Mouse (Mus musculus): ENCODE results near the gene Ntmt1.

DNA sequence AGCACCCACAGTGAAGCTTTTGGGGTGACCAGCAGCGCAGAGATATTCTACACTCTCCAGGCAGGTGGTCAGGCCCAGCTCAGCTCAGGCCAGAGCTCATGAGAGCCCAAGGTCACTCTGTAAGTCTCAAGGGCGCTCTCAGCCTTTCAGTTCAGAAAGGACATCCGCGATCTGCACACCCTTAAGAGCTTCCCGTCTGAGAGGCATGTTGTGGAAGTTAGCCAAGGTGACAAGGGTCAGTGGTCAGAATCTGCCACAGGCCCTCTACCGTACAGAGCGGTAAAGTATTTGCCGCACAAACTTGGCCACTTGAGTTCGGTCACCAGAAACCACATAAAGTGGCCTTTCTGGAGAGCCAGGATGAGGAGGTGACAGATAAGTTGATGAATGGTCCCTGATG is 55.9 kb downstream of the Ntmt1 start:
- TF ChIP-seq CTCF (IDR thresholded peaks at IDR 0.05; ENCODE audit: extremely low read depth, insufficient read length, insufficient replicate concordance, low read depth, low read length) = no peak
- no peak for TF ChIP-seq POLR2A (IDR thresholded peaks at IDR 0.05; ENCODE audit: low read depth, low read length)
